Mouse (Mus musculus) MEL (cell line): ENCODE measurements at regions not wholly inside any gene's neighbourhood (a gene's known extent, or its start where the extent isn't known, plus 50 kb on each side); places are given as distances from the start of the nearest gene placed in this dataset.

Experiments
- CHD2 ChIP-seq: IDR thresholded peaks from 2 replicates; pipeline ENCODE4 v1.6.1; 2011; ENCODE audit warnings: low read length, improper control_type of control experiment
- CTCF ChIP-seq, 3 experiments: IDR thresholded peaks in 2 of 3; conservative IDR thresholded peaks in 1 of 3; 2 replicates each; pipeline ENCODE4 v1.5.1; 2011 to 2012; ENCODE audit warnings: low read length in 3 of 3, low read depth in 2 of 3, mild to moderate bottlenecking in 2 of 3, improper control_type of control experiment in 1 of 3, inconsistent platforms in 1 of 3, mixed read lengths in 1 of 3, moderate library complexity in 1 of 3; ENCODE audit not compliant: control insufficient read depth in 1 of 3, insufficient read depth in 1 of 3, poor library complexity in 1 of 3, severe bottlenecking in 1 of 3
- JUND ChIP-seq: IDR thresholded peaks from 2 replicates; pipeline ENCODE4 v1.6.1; 2011; ENCODE audit warnings: low read depth, mild to moderate bottlenecking, improper control_type of control experiment, low read length
- MAZ ChIP-seq: IDR thresholded peaks from 2 replicates; pipeline ENCODE4 v1.6.1; 2012; ENCODE audit warnings: low read depth, mild to moderate bottlenecking, inconsistent platforms, low read length, improper control_type of control experiment
- POLR2A ChIP-seq, 2 experiments: IDR thresholded peaks; 2 replicates each; pipeline ENCODE4 v1.6.1; 2011 to 2012; ENCODE audit warnings: low read length in 2 of 2, mild to moderate bottlenecking in 2 of 2, control low read depth in 1 of 2, improper control_type of control experiment in 1 of 2, low read depth in 1 of 2, moderate library complexity in 1 of 2; ENCODE audit not compliant: control insufficient read depth in 1 of 2, insufficient read depth in 1 of 2, poor library complexity in 1 of 2
- RAD21 ChIP-seq: IDR thresholded peaks from 2 replicates; pipeline ENCODE4 v1.6.1; 2011; ENCODE audit warnings: mild to moderate bottlenecking, low read depth, low read length, improper control_type of control experiment
- SMC3 ChIP-seq: IDR thresholded peaks from 2 replicates; pipeline ENCODE4 v1.6.1; 2011; ENCODE audit warnings: low read depth, low read length, improper control_type of control experiment
- TCF12 ChIP-seq: IDR thresholded peaks from 2 replicates; pipeline ENCODE4 v1.6.1; 2014; ENCODE audit warnings: low read depth, mild to moderate bottlenecking, inconsistent platforms, low read length, improper control_type of control experiment, moderate library complexity
- ZNF384 ChIP-seq: IDR thresholded peaks from 2 replicates; pipeline ENCODE4 v1.6.1; 2012; ENCODE audit warnings: low read depth, mild to moderate bottlenecking, inconsistent platforms, low read length, improper control_type of control experiment

DNA sequence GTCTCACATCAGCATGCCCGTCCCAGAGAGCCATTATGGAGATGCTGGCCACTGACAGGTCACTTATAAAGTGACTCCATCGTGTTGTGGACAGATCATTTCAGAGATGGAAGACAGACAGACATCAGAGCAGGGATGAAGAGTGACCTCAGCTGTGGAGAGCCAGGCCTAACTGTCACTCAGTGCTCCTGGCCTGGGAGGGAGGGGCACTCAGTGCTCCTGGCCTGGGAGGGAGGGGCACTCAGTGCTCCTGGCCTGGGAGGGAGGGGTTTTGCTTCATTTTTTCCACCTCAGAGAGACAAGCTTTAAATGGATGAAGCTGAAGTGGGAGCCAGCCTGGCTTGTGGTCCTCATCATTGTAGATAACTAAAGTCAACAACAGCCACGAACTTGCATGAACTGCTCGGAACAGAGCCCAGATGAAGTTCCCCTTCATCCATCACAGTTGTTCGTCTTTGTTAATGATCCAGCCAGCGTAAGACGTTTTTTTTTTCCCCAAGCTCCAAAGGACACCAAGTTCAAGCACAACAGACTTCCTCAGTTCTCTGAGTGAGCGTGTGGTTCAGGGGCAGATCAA is 96.7 kb upstream of the S1pr3 start:
- TF ChIP-seq CTCF (IDR thresholded peaks at IDR 0.05 in 2 of 3, conservative IDR thresholded peaks at IDR 0.05 in 1 of 3; ENCODE audit: control insufficient read depth in 1 of 3, insufficient read depth in 1 of 3, low read depth in 2 of 3, low read length in 3 of 3, poor library complexity in 1 of 3, severe bottlenecking in 1 of 3): no peak
- TF ChIP-seq RAD21: no peak
- TF ChIP-seq MAZ: no peak
- TF ChIP-seq ZNF384: no peak
- no peak for TF ChIP-seq JUND
- no peak for TF ChIP-seq TCF12
- TF ChIP-seq CHD2: no peak
- no peak for TF ChIP-seq POLR2A (IDR thresholded peaks at IDR 0.05; ENCODE audit: control insufficient read depth in 1 of 2, insufficient read depth in 1 of 2, low read depth in 1 of 2, low read length in 2 of 2, poor library complexity in 1 of 2)
- TF ChIP-seq SMC3: no peak
